Mouse (Mus musculus): ENCODE data around the gene Lrrk1.
"Not testable (repeated sequence)": the region's sequence is repeated elsewhere in the genome, so short reads cannot be mapped to it uniquely, and the experiment has no call there.

The Lrrk1 gene

GRCm38 (mm10) chr7:66219794-66220227 lies 168.3 kb downstream of the Lrrk1 start:
- no peak for DNase-seq

DNA sequence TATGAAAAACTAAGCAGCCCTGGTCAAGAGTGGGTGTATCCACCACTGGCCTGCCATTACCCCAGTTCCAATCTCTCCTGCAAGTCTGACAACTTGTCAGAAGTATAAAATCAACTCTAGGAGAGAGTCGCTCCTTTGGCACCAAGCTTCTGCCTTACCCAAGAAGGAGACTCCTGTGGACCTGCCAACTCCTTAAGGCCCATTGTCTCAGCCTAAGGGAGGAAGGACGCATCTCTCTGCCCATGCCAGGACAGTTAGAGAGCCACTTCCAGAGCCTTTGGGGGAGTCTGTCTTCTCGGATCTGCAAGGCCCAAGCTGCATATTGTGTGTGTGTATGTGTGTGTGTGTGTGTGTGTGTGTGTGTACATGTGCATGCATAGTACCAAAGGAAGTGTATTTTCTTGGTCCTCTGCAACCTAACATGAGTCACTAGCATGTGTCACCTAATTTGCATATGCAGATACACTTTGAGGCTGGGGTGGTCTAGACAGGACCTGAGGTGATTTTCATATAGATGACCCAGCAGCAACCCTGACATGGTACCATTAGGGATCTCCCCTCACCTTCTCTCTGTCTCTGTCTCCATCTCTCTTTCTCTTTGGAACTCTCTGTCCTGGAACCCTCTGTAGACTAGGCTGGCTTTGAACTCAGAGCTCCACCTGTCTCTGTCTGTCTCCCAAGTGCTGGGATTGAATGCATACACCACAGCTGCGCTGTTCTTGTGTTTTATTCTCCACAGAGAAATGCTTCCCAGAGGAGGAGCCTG lies 168.9 kb downstream of the Lrrk1 start:
- DNase-seq = no peak

- peak; percentile 50 for DNase-seq
Observed at GRCm38 (mm10) chr7:66218193-66219014, 169.7 kb downstream of the Lrrk1 start.

DNA sequence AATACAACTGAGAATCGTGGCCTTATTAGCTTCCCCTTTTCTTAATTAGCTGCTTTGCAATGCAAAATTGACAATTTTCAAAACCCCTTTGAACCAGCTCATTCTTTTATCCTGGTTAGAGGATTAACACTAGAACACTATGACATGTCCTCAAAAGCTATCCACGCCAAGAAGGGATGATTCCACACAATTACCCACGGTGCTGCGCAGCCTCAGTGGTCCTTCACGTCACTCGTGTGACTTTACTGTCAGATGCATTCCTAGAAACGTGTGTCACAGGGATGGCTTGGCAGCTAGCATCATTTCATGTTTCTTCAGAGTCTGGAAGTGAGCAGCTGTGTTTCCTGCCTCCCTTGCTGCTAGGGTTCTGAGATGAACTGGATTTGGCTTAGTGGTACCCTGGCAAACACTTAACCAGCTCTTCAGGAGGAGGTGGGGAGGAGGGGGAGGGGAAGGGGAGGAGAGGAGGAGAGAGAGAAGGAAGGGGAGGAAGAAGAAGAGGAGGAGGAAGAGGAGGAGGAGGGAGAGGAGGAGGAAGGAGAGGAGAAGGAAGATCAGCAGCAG lies 170.5 kb downstream of the Lrrk1 start:
- no peak for DNase-seq

- DNase-seq = no peak
Observed at GRCm38 (mm10) chr7:66217011-66217410, 171.1 kb downstream of the Lrrk1 start.

GRCm38 (mm10) chr7:66215911-66216310 lies 172.2 kb downstream of the Lrrk1 start:
- no peak for DNase-seq

DNA sequence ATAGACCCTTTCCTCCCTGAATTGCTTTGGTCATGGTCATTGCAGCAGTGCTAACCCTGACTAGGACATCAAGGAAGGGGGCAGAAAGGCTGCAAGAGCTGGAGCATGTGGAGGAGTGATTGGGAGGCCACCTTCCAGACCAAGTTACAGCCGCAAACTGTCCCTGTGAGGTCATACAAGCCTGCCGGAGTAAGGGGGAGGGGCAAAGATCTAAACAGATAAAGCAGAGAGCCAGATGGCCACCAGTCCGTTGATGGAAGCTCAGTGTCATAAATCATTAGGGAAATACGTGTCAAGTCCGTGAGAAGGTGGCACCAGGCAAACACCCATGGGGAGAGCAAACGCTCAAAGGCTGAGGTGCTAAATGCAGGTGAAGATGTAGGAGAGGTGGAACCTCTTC lies 173.7 kb downstream of the Lrrk1 start:
- no peak for DNase-seq

DNA sequence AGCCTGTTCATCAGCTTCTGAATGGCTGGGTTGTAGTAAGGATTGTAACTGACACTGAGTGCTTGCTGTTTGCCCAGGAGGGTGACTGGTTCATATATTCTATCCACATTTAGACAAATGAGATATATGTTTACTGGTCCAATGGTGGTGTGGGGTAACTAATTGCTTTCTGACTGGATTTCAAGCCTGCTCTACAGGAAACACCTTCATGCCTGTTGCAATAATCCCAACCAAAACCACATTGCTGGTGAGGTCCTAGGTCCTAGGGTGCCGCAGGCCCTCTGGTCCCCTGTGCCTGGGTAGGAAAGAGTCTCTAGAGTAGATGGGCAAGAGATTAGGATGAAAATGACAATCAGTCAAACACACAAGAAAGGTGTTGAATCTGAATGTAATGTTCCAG lies 175.3 kb downstream of the Lrrk1 start:
- no peak for DNase-seq

DNA sequence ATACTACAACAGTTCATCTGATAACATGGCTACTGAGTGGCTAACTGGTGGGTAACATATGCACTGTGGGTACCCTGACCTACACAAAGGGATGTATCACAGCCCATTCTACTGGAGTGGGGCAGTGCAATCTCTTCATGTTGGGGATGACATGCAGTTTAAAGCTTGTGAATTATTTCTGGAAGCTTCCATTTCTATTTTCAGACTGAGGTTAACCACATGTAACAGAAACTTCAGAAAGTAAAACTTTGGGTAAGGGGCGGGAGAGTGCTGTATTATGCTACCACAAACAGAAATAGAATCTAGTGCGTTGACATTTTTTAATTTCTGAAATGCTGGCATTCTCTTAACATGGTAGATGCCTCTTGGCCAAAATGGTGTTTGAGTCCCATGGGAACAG lies 178.2 kb downstream of the Lrrk1 start:
- no peak for DNase-seq

DNA sequence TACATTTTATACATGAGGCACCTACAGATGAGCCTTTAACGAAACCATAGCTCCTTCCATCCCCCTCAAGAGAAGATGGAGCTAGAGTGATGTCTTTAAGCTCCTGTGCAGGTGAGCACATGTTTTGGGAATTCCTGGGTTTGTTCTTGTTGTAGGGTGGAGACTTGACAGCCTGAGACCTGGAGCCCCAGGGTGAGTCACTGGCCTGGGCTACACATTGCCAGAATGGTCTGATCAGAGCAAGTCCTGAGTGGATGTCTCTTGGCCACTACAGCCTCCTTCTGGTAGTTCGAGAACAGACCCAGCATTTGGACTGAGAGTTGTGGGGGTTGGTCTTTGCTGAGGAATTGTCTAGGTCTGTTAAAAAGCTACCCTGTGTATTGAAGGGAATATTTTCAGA lies 186.5 kb downstream of the Lrrk1 start:
- no peak for DNase-seq

GRCm38 (mm10) chr7:66200791-66201450 lies 187.2 kb downstream of the Lrrk1 start:
- DNase-seq = no peak

GRCm38 (mm10) chr7:66200383-66200782 lies 187.8 kb downstream of the Lrrk1 start:
- DNase-seq = no peak

DNA sequence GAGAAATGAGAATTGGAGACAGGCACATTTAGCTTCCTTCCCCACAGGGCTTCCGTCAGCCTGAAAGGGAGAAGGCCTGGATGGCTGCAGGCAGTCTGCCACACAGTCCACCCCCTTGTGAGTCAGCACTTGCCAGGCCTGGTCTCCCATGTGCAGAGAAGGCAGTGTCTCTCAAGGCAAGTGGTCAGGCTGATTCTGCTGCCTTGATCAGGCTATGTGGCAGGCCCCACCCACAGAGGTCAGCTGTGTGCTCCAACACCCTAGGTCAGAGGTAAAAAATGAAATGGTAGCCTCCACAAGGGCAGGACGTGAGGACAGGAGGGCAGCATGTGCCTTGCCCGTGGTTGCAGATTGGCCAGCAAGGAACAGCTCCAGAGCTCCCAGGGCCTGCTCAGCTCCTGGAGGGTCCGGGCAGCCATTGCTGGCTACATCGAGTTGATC lies 188.7 kb downstream of the Lrrk1 start:
- no peak for DNase-seq

DNA sequence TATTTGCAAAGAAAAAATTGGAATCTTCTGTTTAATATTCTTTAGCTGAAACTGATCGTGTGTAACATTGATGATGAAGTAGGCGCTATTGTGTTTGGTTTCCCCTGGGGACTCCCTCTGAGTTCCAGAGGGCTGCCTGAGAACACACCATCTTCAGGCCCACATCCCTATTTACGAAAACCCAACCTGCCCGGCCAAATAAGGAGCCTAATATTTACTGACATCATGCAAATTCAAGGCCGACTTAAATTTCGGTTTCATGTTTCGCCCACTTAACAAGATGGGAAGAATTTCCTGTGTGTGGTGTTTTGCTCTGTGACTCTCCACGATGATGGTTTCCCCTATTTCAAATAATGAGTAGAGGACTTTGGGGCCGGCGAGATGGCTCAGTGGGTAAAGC lies 189.7 kb downstream of the Lrrk1 start:
- no peak for DNase-seq

GRCm38 (mm10) chr7:66196609-66197445 lies 191.3 kb downstream of the Lrrk1 start:
- DNase-seq = no peak

DNA sequence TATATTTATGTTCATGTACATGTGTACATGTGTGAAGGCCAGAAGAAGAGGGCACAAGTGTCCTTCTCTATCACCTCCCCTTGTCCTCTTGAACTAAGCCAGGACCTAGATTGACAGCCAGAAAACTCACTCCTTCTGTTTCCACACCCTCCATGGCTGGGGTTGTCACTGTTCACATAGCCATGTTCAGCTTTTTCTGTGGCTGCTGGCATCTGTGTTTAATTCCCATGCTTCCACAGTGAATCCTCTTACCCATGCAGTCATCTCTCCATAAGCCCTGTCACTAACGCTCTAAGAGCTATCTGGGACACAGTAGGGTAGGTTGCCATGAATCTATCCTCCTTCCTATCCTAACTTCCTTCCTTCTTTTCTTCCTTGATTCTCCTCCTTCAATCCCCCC lies 192.3 kb downstream of the Lrrk1 start:
- DNase-seq = no peak

DNA sequence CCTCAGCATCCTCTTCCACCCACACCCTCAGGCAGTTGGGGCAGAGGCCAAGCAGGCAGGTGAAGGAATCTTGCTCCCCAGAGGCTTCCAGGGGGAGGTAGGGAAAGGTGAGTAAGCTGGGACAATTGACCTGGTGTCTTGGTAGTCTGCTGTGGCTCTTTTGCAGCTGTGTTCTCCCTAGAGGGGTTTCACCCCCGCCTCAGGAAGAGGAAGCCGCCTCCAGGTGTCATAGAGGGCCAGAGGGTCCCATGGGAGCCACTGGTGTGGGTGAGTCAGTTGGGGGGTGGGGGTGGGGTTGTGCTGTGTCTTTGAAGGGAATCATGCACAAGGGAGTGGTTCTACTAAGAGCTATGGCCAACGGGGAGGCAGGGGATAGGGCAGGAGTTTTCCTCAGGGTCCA lies 193.6 kb downstream of the Lrrk1 start:
- DNase-seq = no peak

- not testable (repeated sequence) for DNase-seq
Observed at GRCm38 (mm10) chr7:66190385-66190784, 197.8 kb downstream of the Lrrk1 start.

DNA sequence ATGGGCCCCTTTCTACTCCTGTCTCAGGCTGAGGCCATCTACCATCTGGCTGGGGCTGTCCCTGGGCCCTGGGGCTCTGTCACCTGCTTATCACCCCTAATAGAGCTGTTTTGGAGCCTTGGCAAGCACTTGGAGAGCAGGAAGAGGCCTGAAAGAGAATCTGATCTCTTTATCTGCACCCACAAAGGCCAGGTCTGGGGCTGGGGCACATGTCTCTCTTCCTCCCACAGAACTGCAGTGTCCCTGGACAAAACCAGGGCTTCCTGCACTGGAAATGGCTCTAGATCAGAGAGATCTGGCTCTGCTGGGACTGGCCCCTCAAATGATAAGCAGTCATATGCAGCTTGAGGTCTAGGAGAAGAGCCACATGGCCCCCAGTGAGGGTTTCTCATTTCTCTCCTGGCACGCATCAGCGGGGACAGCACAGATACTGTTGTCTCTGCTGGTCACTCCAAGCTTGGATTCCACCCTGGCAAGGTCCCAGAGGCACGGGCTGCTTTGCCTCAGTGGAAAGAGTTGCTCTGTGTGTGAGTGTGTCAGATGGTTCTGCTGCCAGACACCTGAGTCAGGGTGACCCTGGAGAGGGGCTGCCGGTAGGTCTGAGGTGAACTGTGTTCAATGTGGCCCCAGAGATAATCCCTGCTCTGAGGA lies 200.4 kb downstream of the Lrrk1 start:
- DNase-seq = no peak

DNA sequence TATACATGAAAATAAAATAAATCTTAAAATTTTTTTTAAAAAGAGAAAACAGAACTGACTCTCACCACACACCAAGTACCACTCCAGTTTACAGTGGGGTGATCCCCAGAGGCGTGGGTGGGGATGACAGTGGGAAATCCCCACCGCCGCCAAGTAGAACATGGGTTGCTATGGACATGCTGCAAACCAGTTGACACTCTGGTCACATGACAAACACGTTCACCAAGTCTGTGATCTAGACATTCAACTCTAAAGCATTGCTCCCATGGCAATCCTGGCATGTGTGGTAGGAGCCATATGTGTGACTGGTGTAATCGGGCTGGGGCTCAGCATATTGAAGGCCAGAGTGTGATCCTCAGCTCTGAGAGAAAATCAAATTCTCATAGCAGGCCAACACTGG lies 202.8 kb downstream of the Lrrk1 start:
- DNase-seq = no peak

GRCm38 (mm10) chr7:66184026-66184425 lies 204.1 kb downstream of the Lrrk1 start:
- DNase-seq = no peak

DNA sequence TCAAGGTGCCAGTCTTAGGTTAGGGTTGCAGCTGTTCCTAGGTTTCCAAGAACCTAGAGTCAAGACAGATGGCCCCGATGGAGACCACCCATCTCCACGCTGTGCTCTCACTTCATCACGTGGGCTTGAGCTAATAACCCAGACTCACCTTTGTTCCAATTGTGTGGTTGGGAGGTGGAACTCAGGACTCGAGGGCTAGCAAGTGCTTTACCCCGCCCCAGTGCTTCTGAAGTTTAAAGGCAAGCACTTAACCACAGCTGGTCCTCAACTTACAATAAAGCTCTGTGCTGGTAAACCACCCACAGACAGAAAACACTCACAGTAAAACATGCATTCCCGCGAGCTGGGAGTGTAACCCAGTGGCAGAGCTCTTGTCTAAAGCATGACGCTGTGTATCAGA lies 204.7 kb downstream of the Lrrk1 start:
- no peak for DNase-seq
